Mouse (Mus musculus) skeletal muscle tissue, adult 2 months (tissue): ENCODE measurements around the gene Fam53b.

Experiments
- DNase-seq: peaks from one replicate; pipeline ENCODE4 v3.0.0-alpha.2; 2012; ENCODE audit warnings: low read depth, low spot score

The Fam53b gene

DNA sequence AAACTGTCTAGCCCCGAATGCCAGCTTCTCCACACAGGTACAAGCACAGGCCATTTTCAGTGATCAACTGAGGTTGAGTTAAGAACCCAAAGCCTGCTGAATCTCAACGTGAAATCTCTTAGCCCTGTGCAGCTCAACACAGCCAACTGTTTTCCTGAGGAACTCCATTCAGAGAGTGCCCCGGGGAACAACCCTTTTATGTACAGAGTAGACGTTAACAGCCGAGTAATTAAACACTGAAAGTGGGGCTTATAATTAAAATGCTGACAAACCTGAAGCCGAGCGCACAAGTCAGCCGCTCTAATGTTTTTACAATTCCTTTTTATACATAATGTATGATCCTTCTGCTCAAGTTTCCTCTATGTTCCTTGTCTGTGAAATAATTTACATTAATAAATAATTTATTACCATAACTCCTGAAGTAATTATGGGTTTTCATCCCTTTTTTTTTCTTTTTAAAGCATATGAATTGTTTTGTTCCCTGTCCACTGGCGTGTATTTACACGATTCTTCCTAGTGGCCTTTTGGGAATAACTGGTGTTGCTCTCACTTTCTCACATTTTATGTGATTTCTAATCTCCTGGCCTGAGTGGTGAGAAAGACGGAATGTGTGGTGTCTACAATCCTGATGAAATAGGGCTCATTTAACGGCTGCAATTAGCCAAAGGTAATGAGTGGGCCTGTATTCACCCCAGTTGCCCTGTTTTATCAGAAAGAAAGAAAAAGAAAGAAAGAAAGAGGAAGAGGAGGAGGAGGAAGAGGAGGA is 46.3 kb downstream of the Fam53b start:
- DNase-seq: no peak

DNA sequence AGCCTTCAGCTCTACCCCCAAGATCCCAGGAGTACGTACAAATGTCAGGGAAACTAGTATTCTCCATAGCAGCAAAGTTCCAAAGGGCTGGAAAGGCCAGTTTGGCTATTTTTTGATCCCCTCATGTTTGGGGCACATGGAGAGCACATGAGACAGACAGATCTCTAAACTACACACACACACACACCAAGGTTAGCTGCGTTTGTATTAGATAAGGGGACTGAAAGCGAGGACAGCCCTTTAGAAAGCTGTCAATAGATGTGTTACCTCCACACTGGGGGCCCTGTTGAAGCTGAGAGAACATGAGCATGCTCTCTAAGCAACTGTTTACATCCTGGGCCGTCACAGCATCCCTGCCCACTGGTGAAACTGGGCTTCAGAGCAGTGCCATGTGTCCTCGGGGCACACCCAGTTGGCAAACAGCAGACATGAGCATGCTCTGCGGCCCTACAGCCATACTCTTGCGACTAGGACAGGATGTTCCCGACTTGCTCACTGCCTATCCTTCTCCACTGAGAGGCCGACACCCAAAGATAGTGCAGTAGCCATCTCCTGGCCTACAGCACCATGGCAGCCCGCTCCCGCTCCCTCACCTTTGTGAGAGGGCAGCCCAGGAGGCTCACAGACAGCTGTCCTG is 47.3 kb downstream of the Fam53b start:
- peak; percentile 84 for DNase-seq

DNA sequence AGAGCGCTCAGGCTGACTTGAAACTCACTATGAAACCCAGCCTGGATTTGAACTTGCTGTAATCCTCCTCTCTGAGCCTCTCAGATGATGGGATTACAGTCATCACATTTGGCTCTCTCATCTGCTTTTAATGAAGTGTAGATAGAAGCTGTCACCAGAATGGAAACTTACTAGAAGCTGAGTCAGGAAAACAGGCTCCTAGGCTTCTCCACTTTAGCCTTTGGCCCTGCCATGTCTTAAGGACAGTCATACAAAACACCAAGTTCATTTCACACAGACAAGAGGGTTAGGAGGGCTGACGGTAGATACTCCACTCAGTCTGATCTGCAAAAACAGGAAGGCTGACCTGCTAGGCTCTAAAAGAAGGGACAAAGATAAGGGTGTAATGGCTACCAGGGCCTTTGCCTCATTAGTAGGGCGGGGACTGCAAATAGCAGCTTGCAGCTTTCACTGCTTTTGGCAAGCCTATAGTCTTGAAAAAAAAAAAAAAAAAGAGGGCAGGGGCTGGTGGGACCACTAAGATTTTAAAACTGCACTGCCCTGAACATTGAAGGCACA is 48.0 kb downstream of the Fam53b start:
- DNase-seq: no peak

DNA sequence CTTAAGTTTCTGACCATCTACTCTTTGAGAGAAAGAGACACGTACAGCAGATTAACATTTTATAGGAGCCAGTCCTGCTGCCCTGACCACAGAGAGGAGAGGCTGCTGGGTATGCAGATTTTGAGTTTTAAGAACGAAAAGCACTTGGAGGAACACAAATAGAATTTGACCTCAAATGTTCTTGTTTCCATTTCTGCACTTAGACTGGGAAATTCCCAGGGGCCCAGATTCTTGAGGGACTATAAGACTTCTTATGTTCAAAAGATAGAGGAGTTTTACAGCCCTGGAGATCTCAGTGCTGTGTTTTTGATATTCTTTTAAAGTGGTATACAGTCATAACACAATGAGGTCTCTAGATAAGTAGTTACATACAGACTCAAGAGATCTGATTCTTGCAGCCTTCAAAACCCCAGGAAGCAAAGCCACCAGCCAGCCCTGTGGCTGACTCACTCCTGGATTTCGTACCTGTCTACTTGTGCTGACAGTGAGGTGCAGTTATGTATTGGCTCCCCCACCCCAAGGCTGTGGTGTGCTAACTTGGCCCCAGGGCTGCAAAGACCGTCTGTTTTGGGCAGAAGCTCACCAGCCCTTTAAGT is 48.7 kb downstream of the Fam53b start:
- no peak for DNase-seq

DNA sequence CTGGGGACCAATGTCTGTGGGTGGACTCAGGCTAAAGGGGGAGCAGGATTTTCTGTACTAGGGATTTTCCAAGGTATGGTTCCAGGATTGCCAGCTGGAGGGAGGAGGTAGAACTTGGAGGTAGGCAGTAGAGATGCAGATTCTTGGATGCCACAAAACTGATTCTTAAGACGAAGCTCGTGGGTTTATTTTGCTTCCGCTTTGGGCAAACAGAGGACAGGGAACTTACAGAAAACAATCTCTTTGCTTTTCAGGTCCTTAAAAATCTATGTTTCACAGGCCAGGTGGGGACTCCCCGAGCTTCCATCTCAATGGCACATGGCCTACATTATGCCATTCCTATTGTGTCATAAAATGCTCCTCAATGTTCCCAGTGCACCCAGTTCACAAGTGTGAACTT is 49.4 kb downstream of the Fam53b start:
- DNase-seq: no peak

DNA sequence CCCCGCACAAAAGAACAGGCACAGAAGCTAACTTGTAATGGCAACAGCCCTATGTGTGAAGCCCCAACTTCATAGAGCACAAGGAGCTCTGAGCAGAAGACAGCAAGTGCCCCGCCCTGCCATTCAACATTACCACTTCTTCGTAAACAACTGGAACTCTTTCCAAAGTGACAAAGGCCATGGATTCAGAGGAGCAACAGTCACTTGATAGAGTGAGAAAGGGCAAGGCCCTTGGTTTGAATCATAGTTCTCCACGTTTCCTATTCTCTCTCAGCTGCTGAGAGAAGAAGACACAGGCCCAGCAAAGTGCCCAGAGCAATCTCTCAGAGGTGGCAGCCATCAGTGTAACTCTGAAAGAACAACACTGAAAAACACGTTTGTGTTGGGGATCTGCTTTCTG is 49.8 kb downstream of the Fam53b start:
- no peak for DNase-seq

DNA sequence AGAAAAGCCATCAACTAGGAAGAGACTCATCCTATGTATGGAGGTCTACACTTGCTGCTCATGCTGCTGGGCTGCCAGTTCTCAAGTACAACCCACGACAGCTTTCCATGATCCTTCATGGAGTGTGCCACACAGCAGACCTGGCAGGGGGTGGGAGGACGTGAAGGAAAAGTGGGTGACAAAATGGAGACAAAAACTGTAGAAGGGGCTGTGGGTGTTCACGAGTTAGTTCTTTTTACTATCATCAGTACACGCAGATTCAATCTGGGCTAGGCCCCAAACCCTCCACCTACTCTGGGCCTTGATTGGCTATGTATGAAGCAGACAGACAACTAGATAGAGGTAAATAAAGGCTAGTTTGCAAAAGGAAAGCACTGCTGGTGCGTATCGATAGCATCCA is 50.3 kb downstream of the Fam53b start:
- DNase-seq: no peak

DNA sequence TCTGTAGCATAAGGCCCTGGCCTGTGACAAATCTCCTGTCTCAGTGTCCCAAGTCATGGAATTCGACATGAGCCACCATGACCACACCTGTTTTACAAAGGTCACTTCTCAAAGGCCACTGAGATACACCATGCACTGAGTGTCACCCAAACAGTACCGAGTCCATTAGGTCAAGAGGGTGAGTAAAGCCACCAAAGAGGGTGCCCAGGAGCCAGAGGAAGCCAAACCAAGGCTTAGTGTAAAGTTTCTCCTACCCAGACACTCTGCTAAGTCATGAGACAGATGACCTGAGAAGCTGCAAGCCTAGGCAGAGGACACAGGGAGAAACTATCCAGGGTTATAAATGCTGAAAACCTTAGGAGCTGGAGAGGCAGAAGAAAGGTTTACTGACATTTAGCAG is 52.3 kb downstream of the Fam53b start:
- DNase-seq: peak; percentile 78

DNA sequence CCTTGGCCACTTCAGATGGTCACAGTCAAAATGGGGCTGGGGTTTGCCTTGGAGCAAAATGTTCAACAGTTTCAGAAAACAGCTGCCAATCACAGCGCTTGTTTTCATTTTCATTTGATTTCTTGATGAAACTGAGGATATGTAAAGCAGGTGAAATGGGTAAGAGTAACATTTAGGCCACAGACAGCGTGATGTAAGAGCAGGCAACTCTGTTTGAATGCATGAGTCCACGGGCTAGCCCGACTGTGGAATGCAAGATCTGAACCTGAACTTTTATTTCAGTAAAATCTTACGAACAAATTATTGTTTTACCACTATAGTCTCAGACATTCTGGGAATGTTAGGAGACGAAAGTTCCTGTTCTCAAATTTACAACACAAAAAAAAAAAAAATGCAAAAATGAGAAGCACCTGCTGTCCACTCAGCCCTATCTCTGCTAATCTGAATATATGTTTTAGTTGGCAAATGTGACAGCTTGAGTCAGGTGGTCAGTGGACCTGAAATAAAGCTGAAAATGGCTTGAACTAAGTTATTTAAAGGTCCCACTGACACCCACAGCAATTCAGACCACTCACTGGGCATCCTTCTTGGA is 53.0 kb downstream of the Fam53b start:
- DNase-seq: no peak

DNA sequence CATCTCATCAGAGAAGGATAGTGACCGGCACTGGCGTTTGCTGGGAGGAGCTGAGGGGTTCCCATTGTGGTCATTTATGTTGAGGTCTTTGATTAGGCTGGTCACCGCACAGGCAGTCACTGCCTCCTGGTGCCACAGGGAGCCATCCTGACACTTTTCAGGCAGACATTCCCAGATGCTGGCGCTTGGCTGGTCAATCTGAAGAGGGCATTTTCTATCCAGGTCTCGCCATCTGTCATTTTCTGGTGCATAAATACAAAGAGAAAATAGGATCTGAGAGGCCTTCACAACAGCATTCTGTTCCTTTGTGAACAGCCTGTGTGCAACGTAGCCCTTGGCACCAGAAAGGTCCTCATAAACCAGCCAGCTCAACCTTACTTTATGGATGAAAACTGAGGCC is 53.8 kb downstream of the Fam53b start:
- DNase-seq: no peak

DNA sequence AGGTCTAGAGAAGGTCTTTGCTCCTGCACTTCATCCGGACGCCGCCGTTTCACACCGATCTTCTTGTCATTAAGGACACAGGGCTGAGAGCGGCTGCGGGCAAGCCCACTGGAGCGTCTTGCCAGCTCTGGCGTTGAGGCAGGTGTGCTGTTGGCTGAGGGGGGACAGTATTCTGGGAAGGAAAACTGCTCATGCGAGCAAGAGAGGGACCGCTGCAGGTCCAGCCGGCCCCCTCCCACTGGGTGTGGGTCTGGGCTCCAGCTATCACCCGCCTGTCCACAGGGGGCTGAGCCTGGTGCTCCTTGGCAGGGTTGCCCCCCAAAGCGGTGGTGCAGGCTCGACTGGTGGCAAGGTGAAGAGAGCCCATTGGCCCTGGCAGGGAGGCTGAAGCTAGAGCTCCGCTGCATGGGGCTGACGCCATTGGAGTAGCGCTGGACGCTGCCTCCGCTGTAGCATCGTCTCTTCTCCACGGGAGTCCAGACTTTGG is 54.2 kb downstream of the Fam53b start:
- DNase-seq: no peak

DNA sequence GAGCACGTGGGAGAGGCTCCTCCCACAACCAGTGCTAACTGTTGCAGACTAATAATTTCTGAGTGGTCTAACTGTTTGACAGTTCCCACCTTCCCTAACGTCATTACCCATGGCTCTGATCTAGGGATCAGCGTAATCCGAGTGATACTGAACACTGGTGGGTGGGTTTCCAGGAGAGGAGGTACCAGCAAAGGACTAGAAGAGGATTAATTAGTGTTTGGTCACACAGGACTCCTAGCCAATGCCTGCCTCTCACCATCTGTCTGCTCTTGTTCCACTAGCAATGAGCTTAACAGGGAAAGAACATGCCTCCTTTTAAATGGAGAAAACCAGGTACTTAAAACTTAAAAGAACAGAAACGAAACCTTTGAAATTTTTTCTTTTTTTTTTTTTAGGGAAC is 54.8 kb downstream of the Fam53b start:
- no peak for DNase-seq

DNA sequence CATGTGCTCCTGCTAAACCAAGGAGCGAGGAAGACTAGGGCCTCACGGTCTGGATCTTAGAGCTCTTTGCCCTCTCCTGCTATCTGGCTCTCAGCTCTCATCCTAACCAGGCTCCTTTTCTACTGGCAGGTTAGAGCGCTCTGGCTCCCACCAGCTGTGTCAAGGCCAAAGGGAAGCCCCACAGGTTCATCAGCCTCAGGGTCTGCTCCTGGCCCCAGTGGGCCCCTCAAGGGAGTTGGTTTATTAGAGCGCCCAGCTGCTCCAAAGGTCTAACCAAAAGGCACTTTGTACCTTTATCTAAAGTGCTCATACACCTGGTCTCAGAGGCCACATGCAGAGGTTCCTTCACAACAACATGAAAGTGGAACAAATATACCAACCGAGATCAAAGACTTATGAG is 57.4 kb downstream of the Fam53b start:
- DNase-seq: no peak

DNA sequence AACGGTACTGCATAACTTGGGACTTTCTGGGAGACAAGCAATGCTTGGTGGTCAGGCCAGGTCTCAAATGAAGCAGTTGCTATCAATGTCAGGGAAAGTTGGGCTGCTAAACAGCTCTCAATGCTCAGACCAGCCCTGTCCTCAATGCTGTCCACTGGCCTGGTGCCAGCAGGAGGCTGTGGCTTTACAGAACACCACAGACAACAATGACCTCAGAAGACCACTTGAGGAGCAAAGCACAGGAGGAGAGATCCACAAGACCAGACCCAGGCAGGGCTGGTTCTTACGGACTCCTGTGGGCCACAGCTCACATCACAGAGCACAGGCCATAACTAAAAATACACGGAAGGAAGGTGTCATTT is 59.3 kb downstream of the Fam53b start:
- no peak for DNase-seq

DNA sequence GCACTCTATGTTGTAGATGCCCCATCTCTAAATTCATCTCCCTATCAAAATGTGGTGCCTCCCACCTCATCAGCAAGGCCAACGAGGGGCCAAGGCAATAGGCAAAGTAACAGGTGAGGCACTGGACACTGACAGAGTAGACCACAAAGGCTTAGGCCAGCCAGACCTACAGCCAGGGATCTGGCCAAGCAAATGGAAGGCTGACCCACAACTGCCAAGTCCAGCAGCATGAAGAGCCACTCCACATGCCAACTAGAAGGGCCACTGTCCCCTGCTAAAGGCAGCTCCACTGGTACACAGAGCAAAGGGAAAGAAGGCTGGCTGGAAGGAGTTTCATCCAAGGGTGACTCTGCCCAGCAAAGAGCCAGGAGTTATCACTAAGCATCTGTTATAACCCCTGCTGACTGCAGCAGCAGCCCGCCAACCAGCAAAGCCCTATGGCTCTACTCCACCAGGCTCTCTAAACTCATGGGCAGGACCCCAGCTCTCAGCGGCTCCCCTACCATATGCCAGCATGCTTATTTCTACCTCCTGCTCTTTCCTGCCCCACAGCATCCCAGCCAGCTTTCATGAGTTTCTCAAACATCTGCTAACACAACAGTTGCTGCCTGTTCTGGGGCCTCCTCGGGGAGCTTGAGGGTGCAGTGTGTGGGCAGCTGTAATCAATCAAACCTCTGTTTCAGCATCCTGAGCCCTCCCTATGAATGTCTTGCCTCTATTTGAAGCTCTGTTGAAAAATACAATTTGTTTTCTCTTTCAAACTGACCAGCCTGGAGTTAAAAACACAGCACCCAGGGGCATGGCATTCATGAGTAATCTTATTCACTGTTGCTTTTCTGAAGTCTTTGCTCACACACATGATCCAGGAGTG is 59.9 kb downstream of the Fam53b start:
- DNase-seq: no peak

DNA sequence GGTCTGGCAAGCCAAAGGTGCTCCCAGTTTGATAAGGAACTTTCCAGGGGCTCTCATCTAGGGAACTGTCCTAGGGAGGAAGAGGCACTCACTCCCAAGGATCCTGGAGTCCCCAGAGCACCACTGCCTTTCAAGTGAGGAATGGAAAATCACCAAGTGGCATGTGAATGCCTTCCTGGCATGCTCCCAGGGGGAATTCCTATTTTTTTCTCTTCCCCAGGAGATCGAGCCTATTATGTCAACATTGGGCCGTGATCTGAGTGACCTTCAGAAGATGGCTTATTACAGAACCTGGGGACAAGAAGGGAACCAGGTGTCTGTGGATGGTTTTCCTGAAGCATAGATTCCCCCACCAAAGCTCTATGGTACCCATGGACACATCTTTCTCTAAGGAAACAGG is 62.0 kb downstream of the Fam53b start:
- DNase-seq: no peak

DNA sequence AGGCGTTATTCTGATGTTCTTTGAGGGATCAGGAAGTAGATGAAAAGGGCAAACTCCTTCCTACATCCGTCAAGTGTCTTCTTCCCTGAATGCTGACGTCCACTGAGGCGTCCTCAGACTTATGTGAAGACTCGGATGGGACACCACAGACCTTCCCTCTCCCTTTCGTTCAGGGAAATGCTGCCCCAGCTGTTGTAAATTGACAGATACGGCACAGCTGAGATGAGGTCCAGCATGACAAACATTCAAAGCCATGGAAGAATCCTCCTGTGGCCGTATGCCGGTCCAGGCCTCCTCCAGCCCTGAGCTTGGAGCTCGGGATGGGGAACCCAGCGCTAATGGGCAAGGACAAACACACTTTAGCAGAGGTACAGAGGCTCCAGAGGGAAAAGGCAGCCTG is 64.2 kb downstream of the Fam53b start:
- DNase-seq: no peak

DNA sequence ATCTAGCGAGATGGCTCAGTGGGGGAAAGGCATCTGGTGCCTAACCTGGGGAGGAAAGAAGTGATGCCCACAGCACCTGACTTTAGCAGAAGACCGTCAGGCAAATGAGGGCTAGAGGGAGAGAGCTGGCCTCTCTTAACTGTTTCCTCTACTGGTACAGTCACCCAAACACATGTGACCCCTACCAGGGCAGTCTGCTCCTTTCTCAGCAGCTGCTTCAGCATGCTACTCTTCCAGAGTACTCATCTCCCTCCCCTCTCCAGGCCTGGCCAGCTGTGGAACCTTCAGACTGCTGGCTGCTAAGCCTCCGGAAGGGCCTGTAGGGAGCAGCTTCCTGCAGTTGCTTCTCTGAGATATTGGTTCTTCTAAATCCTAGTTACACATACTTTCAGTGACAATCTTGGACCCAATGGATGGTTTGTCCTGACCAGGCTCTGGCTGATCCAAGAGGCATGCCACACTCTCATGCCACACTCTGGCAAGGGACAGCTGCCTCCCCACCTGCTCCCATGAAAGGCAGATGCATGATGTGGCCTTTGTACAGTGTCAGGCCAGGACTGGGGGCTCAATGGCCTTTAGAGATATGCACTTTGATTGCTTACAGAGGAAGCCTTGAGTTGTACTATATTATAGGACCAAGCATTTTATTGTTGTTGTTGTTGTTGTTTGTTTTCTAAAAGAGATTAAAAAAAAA is 65.5 kb downstream of the Fam53b start:
- no peak for DNase-seq

DNA sequence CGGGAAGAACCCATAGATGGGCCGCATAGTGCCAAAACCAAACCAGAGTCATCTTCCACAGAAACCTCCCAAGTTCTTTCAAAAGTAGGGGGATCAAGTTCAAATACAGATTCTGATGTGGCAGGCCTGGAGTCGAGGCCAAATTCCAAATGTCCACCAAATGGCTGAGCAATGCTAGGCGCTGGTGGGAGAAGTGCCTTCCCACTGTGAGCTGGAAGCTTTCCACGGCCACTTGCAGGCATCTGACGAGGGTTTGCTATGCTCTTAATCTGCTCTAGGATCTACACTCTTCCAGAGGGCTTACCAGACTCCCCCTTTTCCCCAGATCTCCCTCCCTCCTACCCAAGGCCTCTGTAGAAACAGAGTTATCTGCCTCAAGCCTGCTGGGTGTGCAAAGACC is 66.6 kb downstream of the Fam53b start:
- no peak for DNase-seq

DNA sequence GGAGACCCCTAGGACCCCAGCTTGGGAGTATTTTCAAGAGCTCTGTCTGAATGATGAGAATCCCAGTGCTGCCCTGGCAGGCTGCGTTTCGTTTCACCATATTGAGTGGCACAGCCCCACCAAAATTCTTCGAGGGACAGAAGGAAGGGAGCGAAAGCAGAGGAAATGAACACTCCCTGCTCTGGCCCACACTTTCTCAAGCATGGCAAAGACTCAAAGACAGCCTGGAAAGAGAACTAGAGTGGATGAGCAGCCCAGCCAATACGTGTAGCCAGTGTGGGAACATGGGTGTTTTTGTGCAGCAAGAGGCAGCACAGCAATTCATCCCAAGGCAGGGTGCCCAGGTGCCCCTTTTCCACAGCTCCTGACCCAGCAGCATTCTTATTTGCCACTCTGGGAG is 70.8 kb downstream of the Fam53b start:
- DNase-seq: no peak

DNA sequence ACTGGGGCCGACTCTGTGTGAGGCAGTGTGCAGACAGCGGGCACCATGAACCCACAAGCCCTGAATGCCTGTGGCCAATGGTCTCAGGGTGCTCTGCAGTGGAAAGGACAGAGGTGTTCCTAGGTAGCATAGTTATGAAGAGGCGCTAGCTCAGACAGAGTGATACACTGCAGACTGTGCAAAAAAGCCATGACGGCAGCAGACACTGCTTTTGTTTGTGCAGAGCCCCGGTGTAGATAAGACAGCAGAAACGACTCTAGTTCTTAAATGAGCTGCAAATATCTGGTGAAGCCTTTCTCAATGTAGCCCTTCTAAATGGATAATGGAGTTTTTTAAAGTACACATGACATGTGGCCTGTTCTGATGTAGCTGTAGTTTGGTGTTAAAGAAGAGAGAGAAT is 73.9 kb downstream of the Fam53b start:
- DNase-seq: no peak
